Mouse (Mus musculus) spleen, postnatal 14 days (tissue): ENCODE measurements around the gene Dph5.
A peak's percentile ranks its signal among the peaks of the same experiment; 100 is the strongest.
"Not testable (repeated sequence)": the region's sequence is repeated elsewhere in the genome, so short reads cannot be mapped to it uniquely, and the experiment has no call there.

Experiments used
- DNase-seq, 2 experiments: peaks; one replicate each; pipeline ENCODE4 v3.0.0; 2021 to 2022; ENCODE audit warnings: low spot score in 2 of 2

The Dph5 gene

GRCm38 (mm10) chr3:115887427-115888309, at the start of gene Dph5:
Gene Dph5 (plus strand): TSS chr3:115887837.
- DNase-seq: peak; percentile 71 to 82

- DNase-seq: no peak
Observed at GRCm38 (mm10) chr3:115844566-115844965, 43.1 kb upstream of the Dph5 start.

- no peak for DNase-seq
Observed at GRCm38 (mm10) chr3:115845032-115845618, 42.5 kb upstream of the Dph5 start.

GRCm38 (mm10) chr3:115845724-115846123, 41.9 kb upstream of the Dph5 start:
- no peak for DNase-seq

GRCm38 (mm10) chr3:115846153-115846552, 41.5 kb upstream of the Dph5 start:
- DNase-seq: no peak

- DNase-seq: no peak
Observed at GRCm38 (mm10) chr3:115848686-115849480, 38.8 kb upstream of the Dph5 start.

GRCm38 (mm10) chr3:115850946-115851345, 36.7 kb upstream of the Dph5 start:
- no peak for DNase-seq

GRCm38 (mm10) chr3:115854672-115855191, 32.9 kb upstream of the Dph5 start:
- DNase-seq: no peak

- no peak for DNase-seq
Observed at GRCm38 (mm10) chr3:115855576-115855975, 32.1 kb upstream of the Dph5 start.

GRCm38 (mm10) chr3:115856484-115857022, 31.1 kb upstream of the Dph5 start:
- DNase-seq: no peak

- DNase-seq: no peak
Observed at GRCm38 (mm10) chr3:115857436-115857835, 30.2 kb upstream of the Dph5 start.

- DNase-seq: no peak
Observed at GRCm38 (mm10) chr3:115858822-115859221, 28.8 kb upstream of the Dph5 start.

GRCm38 (mm10) chr3:115860780-115861179, 26.9 kb upstream of the Dph5 start:
- not testable (repeated sequence) for DNase-seq

GRCm38 (mm10) chr3:115863487-115863886, 24.1 kb upstream of the Dph5 start:
- DNase-seq: no peak

- no peak for DNase-seq
Observed at GRCm38 (mm10) chr3:115867150-115867549, 20.5 kb upstream of the Dph5 start.

GRCm38 (mm10) chr3:115867901-115868300, 19.7 kb upstream of the Dph5 start:
- DNase-seq: no peak

GRCm38 (mm10) chr3:115869360-115869759, 18.3 kb upstream of the Dph5 start:
- DNase-seq: no peak

- DNase-seq: no peak
Observed at GRCm38 (mm10) chr3:115875551-115875950, 12.1 kb upstream of the Dph5 start.

GRCm38 (mm10) chr3:115877133-115877532, 10.5 kb upstream of the Dph5 start:
- no peak for DNase-seq

- DNase-seq: no peak
Observed at GRCm38 (mm10) chr3:115884086-115884485, 3.6 kb upstream of the Dph5 start.

GRCm38 (mm10) chr3:115888310-115889106, 871 bp downstream of the Dph5 start:
- peak in 1 of 2 experiments; percentile 12 for DNase-seq
